Mouse (Mus musculus) heart, embryonic 12.5 days (tissue): Measurements from ENCODE around the gene Scamp3. TPM values are rescaled to one million over a fixed set of nuclear protein-coding genes. Genes with fewer than 3 reads are reported as not detected.

ENCODE experiments used
- ATAC-seq: fragments of 200-750 bp; cut with Nextera tagmentation; 2 replicates; pipeline ENCODE4 v1.8.0; 2017; ENCODE audit warnings: moderate TSS enrichment, moderate library complexity; ENCODE audit not compliant: insufficient number of reproducible peaks, low FRiP score
- H3K27ac ChIP-seq: fragments of 300-500 bp; sonication (generic); 2 replicates; pipeline ENCODE4 v1.5.1; 2016; ENCODE audit warnings: mild to moderate bottlenecking, moderate library complexity; ENCODE audit not compliant: poor library complexity, severe bottlenecking
- H3K27me3 ChIP-seq: fragments of 300-500 bp; sonication (generic); replicated peaks from 2 replicates; pipeline ENCODE4 v1.6.1; 2016; ENCODE audit warnings: mild to moderate bottlenecking, moderate library complexity
- H3K36me3 ChIP-seq: fragments of 300-500 bp; sonication (generic); 2 replicates; pipeline ENCODE4 v1.6.1; 2016; ENCODE audit warnings: mild to moderate bottlenecking, moderate library complexity
- H3K4me1 ChIP-seq: fragments of 300-500 bp; sonication (generic); replicated peaks from 2 replicates; pipeline ENCODE4 v1.6.1; 2016; ENCODE audit warnings: mild to moderate bottlenecking
- H3K4me2 ChIP-seq: fragments of 300-500 bp; sonication (generic); 2 replicates; pipeline ENCODE4 v1.6.1; 2016; ENCODE audit warnings: mild to moderate bottlenecking, moderate library complexity
- H3K4me3 ChIP-seq: fragments of 300-500 bp; sonication (generic); 2 replicates; pipeline ENCODE4 v1.5.1; 2016; ENCODE audit warnings: mild to moderate bottlenecking
- H3K9ac ChIP-seq: fragments of 300-500 bp; sonication (generic); 2 replicates; pipeline ENCODE4 v1.6.1; 2016; ENCODE audit warnings: mild to moderate bottlenecking, moderate library complexity
- H3K9me3 ChIP-seq: fragments of 300-500 bp; sonication (generic); replicated peaks from 2 replicates; pipeline ENCODE4 v1.6.1; 2016; ENCODE audit warnings: mild to moderate bottlenecking, moderate library complexity
- WGBS: fragments of 180-500 bp; shearing (Covaris S2); methylation state at CpG from one replicate; pipeline ENCODE4 v1.1.7; 2016; 5-methylcytosine and 5-hydroxymethylcytosine counted together
- polyA plus RNA-seq: library from polyadenylated mRNA; unstranded; fragments of >200 nt; fragmentation: Nextera tagmentation; extraction: Ambion mirVana; gene quantifications from 2 replicates; pipeline ENCODE4 v1.2.1, GENCODE M21; 2016

The Scamp3 gene
- polyA plus RNA-seq = 88.8 and 92.5 TPM in 2 replicates

- Histone ChIP-seq H3K4me3 (peak within 1 kb of the TSS; percentile 65), H3K4me2 (peak within 1 kb of the TSS; percentile 81), H3K9me3 (no peaks in the 10 kb centered on the region), H3K27ac (peak within 1 kb of the TSS; percentile 59), H3K9ac (peak within 1 kb of the TSS; percentile 80), H3K36me3 (peaks cover 77% of the 10 kb centered on the region), H3K4me1 (peaks cover 12% of the 10 kb centered on the region), H3K27me3 (no peaks in the 10 kb centered on the region)
- peak; percentile 93 for ATAC-seq
- WGBS = under 1% methylated on average over 43 of the region's 43 CpGs
These were observed at the start of gene Scamp3 for GRCm38 (mm10) chr3:89177242-89178106. Gene Scamp3 (plus strand): TSS chr3:89177473.

DNA sequence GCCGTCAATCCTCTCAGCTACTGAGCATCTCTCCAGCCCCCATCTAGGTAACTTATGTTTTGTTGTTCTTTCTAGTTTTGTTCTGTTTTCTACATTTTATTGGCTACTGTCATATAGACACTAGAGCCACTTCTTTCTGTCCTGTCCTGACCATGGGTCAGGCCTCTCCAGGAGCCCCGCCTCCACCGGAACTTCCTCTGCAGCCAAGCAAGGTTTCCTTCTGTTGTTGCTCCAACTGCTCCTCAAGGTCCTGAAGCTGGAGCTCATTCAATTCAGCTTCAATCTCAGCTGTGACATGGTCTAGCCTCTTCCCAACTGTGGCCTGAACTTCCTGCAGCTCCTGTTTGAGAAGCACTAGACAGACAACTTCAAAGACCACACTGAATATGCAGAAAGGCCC lies 47.4 kb upstream of the Scamp3 start:
- Histone ChIP-seq H3K9me3 (no peaks in the 10 kb centered on the region), H3K4me2 (no peak overlapping the region), H3K27ac (no peak overlapping the region), H3K36me3 (no peaks in the 10 kb centered on the region), H3K9ac (no peak overlapping the region), H3K4me3 (no peak overlapping the region), H3K4me1 (peaks cover 12% of the 10 kb centered on the region), H3K27me3 (peaks cover 4% of the 10 kb centered on the region)
- no peak for ATAC-seq
- WGBS = 87% methylated on average over 3 of the region's 3 CpGs

DNA sequence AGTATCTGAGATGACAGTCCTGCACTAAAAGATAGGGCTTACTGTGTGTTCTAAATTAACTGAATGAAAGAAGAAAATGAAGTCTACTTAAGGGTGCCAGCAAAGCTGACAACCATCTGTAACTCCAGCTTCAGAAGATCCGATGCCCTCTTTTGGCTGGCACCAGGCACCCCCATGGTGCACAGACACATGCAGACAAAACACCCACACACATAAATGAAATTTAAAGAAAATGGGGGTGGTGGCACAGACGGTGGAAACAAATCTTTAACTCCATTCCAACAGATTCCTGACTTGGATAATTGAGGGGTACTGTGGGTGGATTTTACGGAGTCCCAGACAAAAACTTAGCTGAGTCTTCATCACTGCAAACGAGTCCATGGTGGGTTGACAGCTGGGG lies 45.5 kb upstream of the Scamp3 start:
- Histone ChIP-seq H3K9me3 (no peaks in the 10 kb centered on the region), H3K9ac (peak overlapping the region; percentile 49), H3K27me3 (peaks cover 15% of the 10 kb centered on the region), H3K4me2 (peak overlapping the region; percentile 78), H3K27ac (no peak overlapping the region), H3K36me3 (no peaks in the 10 kb centered on the region), H3K4me1 (peaks cover 12% of the 10 kb centered on the region), H3K4me3 (peak overlapping the region; percentile 48)
- WGBS = 56% methylated on average over 4 of the region's 4 CpGs
- ATAC-seq = no peak

DNA sequence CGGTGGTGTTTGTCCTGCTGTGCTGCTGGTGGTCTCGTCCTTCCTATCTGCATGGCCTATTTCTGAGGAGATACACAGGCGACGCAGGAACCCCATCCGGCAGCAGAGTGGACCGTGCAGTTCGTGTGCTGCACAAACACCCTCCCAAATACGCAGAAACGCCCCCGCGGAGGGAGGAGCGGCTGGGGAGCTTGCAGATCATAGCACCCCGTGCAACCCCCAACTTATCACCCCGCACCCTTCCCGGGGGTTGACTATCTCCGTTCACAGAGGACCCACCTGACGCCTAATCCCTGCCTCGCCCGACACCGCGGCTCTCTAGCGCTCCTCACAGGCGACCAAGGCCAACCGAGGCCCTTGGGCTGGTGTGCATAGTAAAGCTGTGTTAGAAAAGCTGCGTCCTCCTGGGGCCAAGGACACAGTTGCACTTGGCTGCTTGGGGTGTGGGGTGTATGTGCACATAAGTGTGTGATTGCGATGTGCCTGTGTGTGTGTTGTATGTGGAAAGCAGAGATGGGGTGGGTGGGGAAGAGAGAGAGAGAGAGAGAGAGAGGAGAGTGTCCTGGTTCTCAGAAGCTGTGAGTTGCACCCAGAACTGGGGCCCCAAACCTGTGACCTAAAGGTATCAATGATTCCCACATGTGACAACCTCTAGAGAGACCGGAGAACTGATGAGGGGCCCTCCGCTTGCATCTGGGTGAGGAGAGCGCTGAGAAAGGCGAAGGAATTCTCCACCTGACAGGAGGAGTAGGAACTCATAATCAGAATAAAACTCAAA lies 44.8 kb upstream of the Scamp3 start:
- peak; percentile 75 for ATAC-seq
- Histone ChIP-seq H3K9me3 (no peaks in the 10 kb centered on the region), H3K36me3 (no peaks in the 10 kb centered on the region), H3K27ac (no peak overlapping the region), H3K27me3 (peaks cover 19% of the 10 kb centered on the region), H3K4me3 (peak overlapping the region; percentile 48), H3K4me2 (peak overlapping the region; percentile 78), H3K4me1 (peaks cover 12% of the 10 kb centered on the region), H3K9ac (peak overlapping the region; percentile 49)
- WGBS = 12% methylated on average over 30 of the region's 30 CpGs

DNA sequence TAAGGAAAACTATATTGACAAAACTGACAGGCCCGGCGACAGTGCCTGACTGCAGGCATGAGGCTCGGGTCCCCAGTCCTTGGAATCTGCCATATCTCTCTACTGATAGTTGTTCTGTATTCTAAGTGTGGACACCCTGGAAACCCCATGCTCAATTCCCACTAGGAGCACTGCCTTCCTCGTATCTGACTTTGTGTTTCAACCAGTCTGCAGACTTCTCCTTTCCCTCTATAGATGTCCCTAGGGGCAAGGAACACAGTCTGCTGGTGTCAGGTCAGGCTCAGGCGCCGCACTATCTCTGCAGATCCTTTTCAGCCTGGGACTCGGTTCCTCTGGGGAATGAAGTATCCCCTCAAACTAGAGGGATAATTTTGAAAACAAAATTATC lies 44.2 kb upstream of the Scamp3 start:
- no peak for ATAC-seq
- H3K27ac ChIP-seq = no peak overlapping the region
- H3K4me2 ChIP-seq = peak overlapping the region; percentile 78; the same call in 1 of the 2 replicates
- H3K36me3 ChIP-seq = no peaks in the 10 kb centered on the region
- H3K4me1 ChIP-seq = peaks cover 12% of the 10 kb centered on the region
- H3K4me3 ChIP-seq = no peak overlapping the region
- no peak overlapping the region for H3K9ac ChIP-seq
- 56% methylated on average over 7 of the region's 7 CpGs for WGBS
- no peaks in the 10 kb centered on the region for H3K9me3 ChIP-seq
- H3K27me3 ChIP-seq = peaks cover 19% of the 10 kb centered on the region

DNA sequence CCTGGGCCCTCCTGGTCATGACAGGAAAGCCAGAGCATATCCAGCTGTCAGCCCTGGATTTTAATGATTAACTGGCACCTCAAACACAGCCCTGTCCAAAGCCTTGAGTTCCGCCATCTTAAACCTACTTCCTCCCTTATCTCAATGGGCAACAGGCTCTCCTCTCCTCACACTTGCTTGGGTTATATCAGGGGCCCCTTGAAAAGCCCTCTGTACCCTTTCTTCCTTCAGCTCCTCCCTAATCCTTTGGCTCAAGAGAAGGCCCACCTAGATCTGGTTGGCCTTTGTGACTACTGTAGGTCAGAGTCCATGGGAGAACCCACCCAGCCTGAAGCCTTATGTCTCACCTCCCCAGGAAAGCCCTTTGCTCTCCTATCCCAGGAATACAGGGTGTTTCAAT lies 43.5 kb upstream of the Scamp3 start:
- Histone ChIP-seq H3K4me1 (peaks cover 12% of the 10 kb centered on the region), H3K9ac (no peak overlapping the region), H3K27me3 (peaks cover 19% of the 10 kb centered on the region), H3K9me3 (no peaks in the 10 kb centered on the region), H3K36me3 (no peaks in the 10 kb centered on the region), H3K4me2 (no peak overlapping the region), H3K4me3 (no peak overlapping the region), H3K27ac (no peak overlapping the region)
- WGBS = 65% methylated on average over 1 of the region's 1 CpGs
- ATAC-seq = no peak

- Histone ChIP-seq H3K36me3 (no peaks in the 10 kb centered on the region), H3K4me1 (peaks cover 12% of the 10 kb centered on the region), H3K4me2 (peak within 1 kb of the TSS; percentile 29), H3K9ac (no peak within 1 kb of the TSS), H3K4me3 (peak within 1 kb of the TSS; percentile 1; the same call in 1 of the 2 replicates), H3K27ac (no peak within 1 kb of the TSS), H3K27me3 (peaks cover 23% of the 10 kb centered on the region), H3K9me3 (no peaks in the 10 kb centered on the region)
- 61% methylated on average over 3 of the region's 3 CpGs for WGBS
- ATAC-seq = peak; percentile 61; the same call in 1 of the 2 replicates
These were observed 41.3 kb upstream of the Scamp3 start, which contains the start of gene Pklr for GRCm38 (mm10) chr3:89135958-89136357. Gene Pklr (plus strand): TSS chr3:89136142.

DNA sequence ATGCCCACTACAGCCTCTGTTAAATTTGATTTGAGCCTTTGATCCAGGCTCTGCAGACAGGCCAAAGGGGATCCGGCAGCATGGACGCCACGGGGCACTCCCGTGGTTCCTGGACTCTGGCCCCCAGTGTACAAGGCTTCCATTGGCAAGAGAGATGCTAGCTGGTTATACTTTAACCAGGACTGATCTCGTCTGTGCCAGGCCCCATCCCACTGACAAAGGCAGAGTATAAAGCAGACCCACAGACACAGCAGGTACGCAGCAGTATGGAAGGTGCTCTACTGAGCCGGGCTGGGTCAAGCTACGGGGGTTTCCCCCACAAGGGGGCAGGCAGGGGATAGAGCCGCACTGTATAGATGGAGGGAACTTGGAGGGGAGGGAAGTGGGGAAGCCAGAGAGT lies 40.9 kb upstream of the Scamp3 start:
- H3K27ac ChIP-seq = no peak overlapping the region
- peaks cover 12% of the 10 kb centered on the region for H3K4me1 ChIP-seq
- H3K4me2 ChIP-seq = 0 out of 2 replicates have a peak overlapping the region, but pooled peaks have one; percentile 4
- no peak overlapping the region for H3K9ac ChIP-seq
- H3K4me3 ChIP-seq = no peak overlapping the region
- peak; percentile 57 for ATAC-seq
- 34% methylated on average over 9 of the region's 9 CpGs for WGBS
- H3K36me3 ChIP-seq = no peaks in the 10 kb centered on the region
- no peaks in the 10 kb centered on the region for H3K9me3 ChIP-seq
- H3K27me3 ChIP-seq = peaks cover 23% of the 10 kb centered on the region

GRCm38 (mm10) chr3:89144821-89145220 lies 32.5 kb upstream of the Scamp3 start:
- 82% methylated on average over 10 of the region's 10 CpGs for WGBS
- H3K27me3 ChIP-seq = peaks cover 82% of the 10 kb centered on the region
- no peak overlapping the region for H3K9ac ChIP-seq
- H3K9me3 ChIP-seq = no peaks in the 10 kb centered on the region
- H3K4me2 ChIP-seq = no peak overlapping the region
- no peak for ATAC-seq
- peaks cover 9% of the 10 kb centered on the region for H3K4me1 ChIP-seq
- H3K27ac ChIP-seq = no peak overlapping the region
- no peak overlapping the region for H3K4me3 ChIP-seq
- H3K36me3 ChIP-seq = no peaks in the 10 kb centered on the region

DNA sequence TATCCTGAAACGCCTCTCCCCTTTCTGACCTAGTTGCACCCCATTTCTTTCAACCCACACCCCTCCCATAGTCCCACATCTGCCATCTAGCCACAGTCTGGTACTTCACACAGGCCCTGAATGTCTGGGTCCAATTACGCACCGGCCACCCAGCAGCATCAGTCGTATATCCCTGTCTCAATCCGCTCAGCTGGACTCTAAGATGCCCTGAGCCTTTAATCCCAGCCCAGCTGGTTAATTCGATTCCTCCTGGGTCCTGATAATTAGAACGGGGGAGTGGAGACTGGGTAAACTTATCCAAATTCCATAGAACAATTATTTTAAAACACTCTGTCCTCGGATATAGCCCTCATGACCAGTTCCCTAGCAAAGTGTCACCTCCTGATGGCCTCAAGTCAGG lies 31.7 kb upstream of the Scamp3 start:
- no peak overlapping the region for H3K27ac ChIP-seq
- H3K4me1 ChIP-seq = peaks cover 9% of the 10 kb centered on the region
- H3K36me3 ChIP-seq = no peaks in the 10 kb centered on the region
- peaks cover 85% of the 10 kb centered on the region for H3K27me3 ChIP-seq
- no peak for ATAC-seq
- WGBS = 63% methylated on average over 8 of the region's 8 CpGs
- no peaks in the 10 kb centered on the region for H3K9me3 ChIP-seq
- no peak overlapping the region for H3K9ac ChIP-seq
- H3K4me3 ChIP-seq = no peak overlapping the region
- no peak overlapping the region for H3K4me2 ChIP-seq
